Mouse (Mus musculus): ENCODE measurements around the gene Gga2. TPM values are rescaled to one million over a fixed set of nuclear protein-coding genes. Genes with fewer than 3 reads are reported as not detected.

The Gga2 gene
- total RNA-seq, 2 experiments from 2014 or later = 19.2 to 22.6 TPM

GRCm38 (mm10) chr7:121939729-121940128 lies 81.3 kb downstream of the Gga2 start:
- no peak for ATAC-seq (replicated peaks; ENCODE audit: poor library complexity, severe bottlenecking)

- ATAC-seq (replicated peaks; ENCODE audit: poor library complexity, severe bottlenecking) = no peak
These were observed 81.8 kb downstream of the Gga2 start for GRCm38 (mm10) chr7:121939244-121939643.

DNA sequence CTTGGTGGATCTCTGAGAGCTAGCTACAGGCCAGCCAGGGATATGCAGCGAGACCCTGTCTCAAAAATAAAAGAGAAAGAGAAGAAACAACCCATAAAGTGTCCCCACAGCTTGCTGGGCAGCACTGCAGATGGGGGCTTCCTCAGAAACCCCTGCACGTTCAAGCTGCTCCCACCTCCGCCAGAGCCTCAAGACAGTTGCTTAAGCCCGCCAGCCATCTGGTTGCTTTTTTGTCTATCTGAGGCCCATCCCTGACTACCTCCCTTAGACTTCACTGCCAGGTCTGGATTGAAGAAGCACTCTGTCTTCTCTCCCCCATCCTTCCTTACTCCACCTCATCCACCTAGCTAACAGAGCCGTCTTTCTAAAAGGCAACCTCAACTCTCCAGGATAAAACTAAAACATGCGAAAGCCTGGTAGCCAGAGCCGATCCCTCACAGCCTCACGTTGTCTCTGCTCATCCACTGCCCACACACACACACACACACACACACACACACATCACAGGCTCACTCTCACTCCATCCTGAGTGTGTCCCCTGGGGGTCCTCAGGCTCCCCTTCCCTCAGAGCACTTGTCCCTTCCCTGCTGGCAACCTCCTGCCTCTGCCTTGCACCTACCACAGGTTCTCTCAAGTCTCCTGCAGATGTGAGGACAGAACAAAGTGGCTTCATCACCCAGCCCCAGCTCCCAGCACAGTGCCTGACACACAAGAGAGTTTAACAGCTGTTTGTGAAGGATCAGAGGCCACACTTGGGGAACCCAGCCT lies 82.7 kb downstream of the Gga2 start:
- no peak for ATAC-seq (replicated peaks; ENCODE audit: poor library complexity, severe bottlenecking)

DNA sequence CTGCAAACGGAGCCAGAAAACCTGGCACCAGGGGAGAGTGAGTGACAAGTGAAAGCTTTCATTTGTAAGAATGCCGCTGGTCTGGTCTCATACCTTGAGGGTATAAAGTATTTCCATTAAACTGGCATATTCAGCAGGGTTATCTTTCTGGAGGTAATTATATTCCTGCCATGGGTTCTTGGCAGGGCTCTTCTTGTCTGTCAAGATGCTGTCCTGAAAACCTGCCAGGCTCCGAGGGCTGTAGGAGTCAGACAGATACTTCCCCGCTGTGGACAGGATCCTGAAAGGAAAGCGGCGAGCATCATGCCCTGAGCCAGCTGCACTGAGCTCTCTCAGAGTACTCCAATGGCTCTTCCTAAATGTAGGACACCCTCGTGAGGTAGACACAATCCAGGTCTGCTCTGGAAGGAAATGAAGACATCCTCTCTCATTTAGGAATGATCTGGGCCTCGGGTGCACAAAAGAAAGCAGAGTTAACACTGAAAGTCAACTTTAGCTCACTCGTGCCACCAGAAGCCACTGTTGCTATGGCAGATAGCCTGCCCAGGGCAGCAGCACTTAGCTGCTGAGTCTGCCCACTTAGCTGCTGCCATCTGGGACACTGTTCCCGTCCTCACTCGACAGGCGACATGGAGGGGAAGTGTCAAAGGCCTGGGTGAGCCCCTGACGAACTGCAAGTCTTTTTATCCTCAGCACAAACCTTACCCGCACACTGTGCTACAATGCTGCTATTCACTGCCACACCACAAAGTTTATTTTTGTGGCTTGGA lies 84.0 kb downstream of the Gga2 start:
- ATAC-seq (replicated peaks; ENCODE audit: poor library complexity, severe bottlenecking) = no peak

Other genes with a start within 250 kb of the Gga2 start
- gene Scnn1b, start 156.2 kb downstream of the Gga2 start, total RNA-seq (2014; fragmentation: Nextera tagmentation) = not detected in 2 replicates
- not detected in 2 replicates for gene Scnn1b, start 156.2 kb downstream of the Gga2 start, total RNA-seq (2017)
- 18.0 and 24.0 TPM in 2 replicates for gene Cog7, start 39.5 kb downstream of the Gga2 start, total RNA-seq (2014; fragmentation: Nextera tagmentation)
- gene Cog7, start 39.5 kb downstream of the Gga2 start, total RNA-seq (2017) = 16.9 and 20.0 TPM in 2 replicates
- 40.0 and 41.5 TPM in 2 replicates for gene Ubfd1, start 46.0 kb upstream of the Gga2 start, total RNA-seq (2014; fragmentation: Nextera tagmentation)
- gene Ubfd1, start 46.0 kb upstream of the Gga2 start, total RNA-seq (2017) = 35.7 and 36.5 TPM in 2 replicates
- 7.0 and 12.1 TPM in 2 replicates for gene Ears2, start 46.0 kb upstream of the Gga2 start, total RNA-seq (2014; fragmentation: Nextera tagmentation)
- gene Ears2, start 46.0 kb upstream of the Gga2 start, total RNA-seq (2017) = 5.8 and 7.2 TPM in 2 replicates
- 218 and 319 TPM in 2 replicates for gene Ndufab1, start 80.7 kb upstream of the Gga2 start, total RNA-seq (2014; fragmentation: Nextera tagmentation)
- 102 and 116 TPM in 2 replicates for gene Ndufab1, start 80.7 kb upstream of the Gga2 start, total RNA-seq (2017)
- 40.6 and 41.8 TPM in 2 replicates for gene Palb2, start 111.8 kb upstream of the Gga2 start, total RNA-seq (2014; fragmentation: Nextera tagmentation)
- 20.4 and 26.4 TPM in 2 replicates for gene Palb2, start 111.8 kb upstream of the Gga2 start, total RNA-seq (2017)
- gene Dctn5, start 111.8 kb upstream of the Gga2 start, total RNA-seq (2014; fragmentation: Nextera tagmentation) = 62.6 and 69.1 TPM in 2 replicates
- gene Dctn5, start 111.8 kb upstream of the Gga2 start, total RNA-seq (2017) = 72.8 and 79.9 TPM in 2 replicates
- 13.4 and 25.5 TPM in 2 replicates for gene Plk1, start 138.2 kb upstream of the Gga2 start, total RNA-seq (2014; fragmentation: Nextera tagmentation)
- gene Plk1, start 138.2 kb upstream of the Gga2 start, total RNA-seq (2017) = 31.7 and 34.6 TPM in 2 replicates
- gene Ern2, start 165.0 kb upstream of the Gga2 start, total RNA-seq (2014; fragmentation: Nextera tagmentation) = not detected in 2 replicates
- gene Ern2, start 165.0 kb upstream of the Gga2 start, total RNA-seq (2017) = not detected in 2 replicates
- gene Chp2, start 198.3 kb upstream of the Gga2 start, total RNA-seq (2014; fragmentation: Nextera tagmentation) = 1.7 TPM in 1 of 2 replicates, not detected in the other
- not detected in 2 replicates for gene Chp2, start 198.3 kb upstream of the Gga2 start, total RNA-seq (2017)

Data from granulocyte monocyte progenitor cell, adult 5-6 weeks (primary cell).